Mouse (Mus musculus): ENCODE data around the gene Rufy2. TPM values are rescaled to one million over a fixed set of nuclear protein-coding genes. Genes with fewer than 3 reads are reported as not detected.
"Not testable (repeated sequence)": the region's sequence is repeated elsewhere in the genome, so short reads cannot be mapped to it uniquely, and the experiment has no call there.

Rufy2 gene
- total RNA-seq, 1 experiment from 2014 or later, result 11.3 TPM

- ATAC-seq (replicated peaks in 1 of 2; ENCODE audit: insufficient read depth in 1 of 2, low FRiP score in 2 of 2, low TSS enrichment in 1 of 2, low read depth in 1 of 2, poor library complexity in 2 of 2, severe bottlenecking in 2 of 2), result no peak
Measured at GRCm38 (mm10) chr10:63032267-63032666, 52.2 kb downstream of the Rufy2 start.

DNA sequence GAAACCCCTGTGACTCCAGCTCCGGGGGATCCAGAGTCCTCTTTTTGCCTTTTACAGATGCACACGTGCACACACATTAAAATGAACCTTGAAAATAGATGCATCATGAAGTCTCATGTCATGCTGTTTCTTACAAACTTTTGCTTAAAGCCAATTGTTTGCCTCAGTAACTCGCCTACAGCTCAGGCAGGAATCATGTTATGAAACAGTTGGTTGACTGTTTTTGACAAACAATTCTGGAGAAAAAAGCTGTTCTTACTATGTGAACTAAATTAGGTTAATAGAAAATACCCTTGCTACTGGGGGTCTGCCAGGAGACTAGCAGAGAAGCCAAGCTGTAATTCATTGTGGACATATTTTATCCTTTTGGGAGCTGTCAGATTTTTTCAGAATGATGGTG is 52.9 kb downstream of the Rufy2 start:
- ATAC-seq (replicated peaks in 1 of 2; ENCODE audit: insufficient read depth in 1 of 2, low FRiP score in 2 of 2, low TSS enrichment in 1 of 2, low read depth in 1 of 2, poor library complexity in 2 of 2, severe bottlenecking in 2 of 2), result no peak

DNA sequence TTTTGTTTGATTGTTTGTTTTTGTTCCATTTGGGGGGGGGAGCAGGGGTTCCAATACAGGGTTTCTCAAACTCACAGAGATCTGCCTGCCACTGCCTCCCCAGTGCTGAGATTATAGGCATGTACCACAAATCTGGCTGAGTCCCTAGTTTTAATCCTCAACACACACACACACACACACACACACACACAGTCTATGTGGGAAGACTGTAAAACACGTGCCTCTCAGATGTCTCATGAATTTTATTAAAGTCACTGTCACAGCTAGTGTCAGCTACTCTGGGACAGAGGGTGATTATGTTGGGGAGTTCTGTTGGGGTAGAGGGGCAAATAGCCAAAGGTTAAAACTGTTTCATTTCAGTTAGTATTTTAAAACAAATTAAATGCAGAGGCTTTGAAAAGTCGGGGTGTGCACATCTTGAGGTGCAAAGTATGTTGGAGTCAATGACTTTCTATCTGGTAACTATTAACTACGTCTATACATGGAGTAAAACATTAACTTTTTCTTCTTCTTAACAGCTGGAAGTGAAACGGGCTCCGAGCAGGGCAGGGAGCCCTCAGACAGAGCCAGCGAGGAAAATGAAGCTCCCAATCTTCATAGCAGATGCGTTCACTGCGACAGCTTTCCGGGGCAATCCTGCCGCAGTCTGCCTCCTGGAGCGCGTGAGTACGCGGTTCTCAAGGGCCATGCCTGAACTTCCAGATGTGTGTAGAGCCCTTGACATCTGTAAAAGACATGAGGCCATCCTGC is 58.7 kb downstream of the Rufy2 start:
- ATAC-seq (replicated peaks in 1 of 2; ENCODE audit: insufficient read depth in 1 of 2, low FRiP score in 2 of 2, low TSS enrichment in 1 of 2, low read depth in 1 of 2, poor library complexity in 2 of 2, severe bottlenecking in 2 of 2), result no peak

- ATAC-seq (replicated peaks in 1 of 2; ENCODE audit: insufficient read depth in 1 of 2, low FRiP score in 2 of 2, low TSS enrichment in 1 of 2, low read depth in 1 of 2, poor library complexity in 2 of 2, severe bottlenecking in 2 of 2), result no peak
Measured at GRCm38 (mm10) chr10:63039867-63040628, 60.0 kb downstream of the Rufy2 start.

DNA sequence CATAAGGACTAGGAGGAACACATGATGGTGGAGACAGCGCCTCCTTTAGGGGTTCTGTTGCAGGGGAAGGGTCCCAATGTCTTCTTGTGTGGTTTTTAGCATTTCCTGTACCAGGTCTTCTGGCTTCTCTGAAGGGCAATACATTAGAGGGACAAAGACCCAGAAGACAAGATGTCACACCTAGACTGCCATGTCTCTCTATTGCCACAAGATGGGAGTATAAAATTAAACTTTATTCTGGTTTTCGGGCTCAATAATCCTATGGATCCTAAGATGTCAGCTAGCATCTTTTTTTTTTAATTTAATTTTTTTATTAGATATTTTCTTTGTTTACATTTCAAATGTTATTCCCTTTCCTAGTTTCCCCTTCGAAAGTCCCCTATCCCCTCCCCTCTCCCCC is 63.1 kb downstream of the Rufy2 start:
- ATAC-seq (replicated peaks in 1 of 2; ENCODE audit: insufficient read depth in 1 of 2, low FRiP score in 2 of 2, low TSS enrichment in 1 of 2, low read depth in 1 of 2, poor library complexity in 2 of 2, severe bottlenecking in 2 of 2), result peak in 1 of 2 experiments; percentile 29; a peak in 1 of 4 replicates

DNA sequence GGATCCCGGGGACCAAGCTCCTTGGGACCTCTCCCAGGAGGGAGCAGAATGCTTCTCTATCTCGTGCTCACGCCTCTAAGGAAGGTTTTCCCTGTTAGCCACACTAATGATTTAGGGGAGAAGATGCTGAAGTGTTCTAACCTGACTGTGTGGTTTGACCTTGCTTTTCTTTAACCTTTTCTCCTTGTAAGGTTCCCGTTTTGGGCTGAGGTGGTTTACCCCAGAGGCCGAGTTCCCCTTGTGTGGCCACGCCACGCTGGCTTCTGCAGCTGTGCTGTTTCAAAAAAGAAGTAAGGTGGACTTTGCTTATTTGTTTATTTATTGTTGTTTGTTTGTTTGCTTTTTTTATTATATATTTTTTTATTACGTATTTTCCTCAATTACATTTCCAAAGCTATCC is 67.7 kb downstream of the Rufy2 start:
- peak; percentile 51 to 76; a peak in 3 of 4 replicates for ATAC-seq (replicated peaks in 1 of 2; ENCODE audit: insufficient read depth in 1 of 2, low FRiP score in 2 of 2, low TSS enrichment in 1 of 2, low read depth in 1 of 2, poor library complexity in 2 of 2, severe bottlenecking in 2 of 2)

GRCm38 (mm10) chr10:63049106-63049505 is 69.1 kb downstream of the Rufy2 start:
- ATAC-seq (replicated peaks in 1 of 2; ENCODE audit: insufficient read depth in 1 of 2, low FRiP score in 2 of 2, low TSS enrichment in 1 of 2, low read depth in 1 of 2, poor library complexity in 2 of 2, severe bottlenecking in 2 of 2), result no peak

DNA sequence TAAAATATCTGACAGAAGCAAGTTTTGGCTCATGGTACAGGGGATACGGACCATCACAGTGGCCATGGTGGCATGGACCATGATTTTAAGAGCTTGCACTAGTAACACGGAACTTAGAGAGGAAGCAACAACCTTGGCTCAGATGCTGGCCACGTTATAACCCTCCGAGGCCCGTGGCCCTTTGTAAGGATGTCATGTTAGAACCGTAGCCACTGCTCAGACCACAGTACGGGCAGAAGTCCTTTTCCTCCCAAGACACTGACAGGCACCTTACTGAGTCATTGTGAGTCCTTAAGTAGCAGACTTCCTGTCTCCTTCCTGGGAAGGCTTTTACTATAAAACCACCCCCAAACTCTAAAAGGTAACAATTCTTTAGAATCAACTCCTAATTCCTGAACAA is 71.2 kb downstream of the Rufy2 start:
- ATAC-seq (replicated peaks in 1 of 2; ENCODE audit: insufficient read depth in 1 of 2, low FRiP score in 2 of 2, low TSS enrichment in 1 of 2, low read depth in 1 of 2, poor library complexity in 2 of 2, severe bottlenecking in 2 of 2), result peak; percentile 56 to 73; a peak in 3 of 4 replicates

- no peak for ATAC-seq (replicated peaks in 1 of 2; ENCODE audit: insufficient read depth in 1 of 2, low FRiP score in 2 of 2, low TSS enrichment in 1 of 2, low read depth in 1 of 2, poor library complexity in 2 of 2, severe bottlenecking in 2 of 2)
Measured at GRCm38 (mm10) chr10:63052011-63052410, 72.0 kb downstream of the Rufy2 start.

DNA sequence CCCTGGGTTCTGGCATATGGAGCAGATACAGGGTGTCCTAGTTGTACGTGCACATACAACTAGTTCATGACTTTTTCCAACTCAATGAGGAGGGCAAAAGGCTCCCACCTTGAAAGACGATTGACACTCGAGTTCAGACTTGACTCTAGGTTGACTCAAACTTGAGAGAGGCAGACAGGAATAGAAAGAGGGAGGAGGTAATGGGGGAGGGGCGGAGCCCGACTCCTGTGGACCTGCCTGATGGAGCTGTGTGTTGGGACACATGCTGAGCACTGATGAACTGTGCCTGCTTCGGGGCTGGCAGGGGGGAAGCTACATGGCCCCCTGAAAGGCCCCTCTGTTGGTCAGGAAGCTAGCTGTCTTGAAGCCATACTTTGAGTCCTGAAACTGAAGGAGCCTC is 73.0 kb downstream of the Rufy2 start:
- ATAC-seq (replicated peaks in 1 of 2; ENCODE audit: insufficient read depth in 1 of 2, low FRiP score in 2 of 2, low TSS enrichment in 1 of 2, low read depth in 1 of 2, poor library complexity in 2 of 2, severe bottlenecking in 2 of 2), result no peak

DNA sequence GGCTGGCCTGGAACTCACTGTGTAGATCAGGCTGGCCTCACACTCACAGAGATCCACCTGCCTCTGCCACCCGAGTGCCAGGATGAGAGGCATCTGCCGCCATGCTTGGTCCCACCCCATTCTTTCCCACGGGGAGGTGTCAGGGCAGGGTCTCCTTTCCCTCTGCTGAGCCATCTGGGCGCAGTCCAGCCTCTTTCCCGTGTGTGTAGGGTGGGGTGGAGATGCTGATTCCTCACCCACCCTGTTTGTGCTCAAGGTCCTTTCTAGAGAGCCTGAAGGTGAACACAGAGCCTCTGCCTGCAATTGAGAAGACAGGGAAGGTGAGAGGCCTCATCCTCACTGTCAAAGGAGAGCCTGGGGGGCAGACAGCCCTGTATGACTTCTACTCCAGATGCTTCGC is 74.0 kb downstream of the Rufy2 start:
- not testable (repeated sequence) for ATAC-seq (replicated peaks in 1 of 2; ENCODE audit: insufficient read depth in 1 of 2, low FRiP score in 2 of 2, low TSS enrichment in 1 of 2, low read depth in 1 of 2, poor library complexity in 2 of 2, severe bottlenecking in 2 of 2)

GRCm38 (mm10) chr10:63054586-63054985 is 74.6 kb downstream of the Rufy2 start:
- ATAC-seq (replicated peaks in 1 of 2; ENCODE audit: insufficient read depth in 1 of 2, low FRiP score in 2 of 2, low TSS enrichment in 1 of 2, low read depth in 1 of 2, poor library complexity in 2 of 2, severe bottlenecking in 2 of 2), result no peak

- ATAC-seq (replicated peaks in 1 of 2; ENCODE audit: insufficient read depth in 1 of 2, low FRiP score in 2 of 2, low TSS enrichment in 1 of 2, low read depth in 1 of 2, poor library complexity in 2 of 2, severe bottlenecking in 2 of 2), result no peak
Measured at GRCm38 (mm10) chr10:63056966-63057750, 77.1 kb downstream of the Rufy2 start.

GRCm38 (mm10) chr10:63059862-63060261 is 79.8 kb downstream of the Rufy2 start, which contains the start of gene Pbld1:
Gene Pbld1, plus strand, starts transcription at chr10:63060162.
- no peak for ATAC-seq (replicated peaks in 1 of 2; ENCODE audit: insufficient read depth in 1 of 2, low FRiP score in 2 of 2, low TSS enrichment in 1 of 2, low read depth in 1 of 2, poor library complexity in 2 of 2, severe bottlenecking in 2 of 2)

- ATAC-seq (replicated peaks in 1 of 2; ENCODE audit: insufficient read depth in 1 of 2, low FRiP score in 2 of 2, low TSS enrichment in 1 of 2, low read depth in 1 of 2, poor library complexity in 2 of 2, severe bottlenecking in 2 of 2), result peak; percentile 17 to 44; a peak in 1 of 4 replicates
Measured at GRCm38 (mm10) chr10:63060406-63060805, 80.4 kb downstream of the Rufy2 start.

DNA sequence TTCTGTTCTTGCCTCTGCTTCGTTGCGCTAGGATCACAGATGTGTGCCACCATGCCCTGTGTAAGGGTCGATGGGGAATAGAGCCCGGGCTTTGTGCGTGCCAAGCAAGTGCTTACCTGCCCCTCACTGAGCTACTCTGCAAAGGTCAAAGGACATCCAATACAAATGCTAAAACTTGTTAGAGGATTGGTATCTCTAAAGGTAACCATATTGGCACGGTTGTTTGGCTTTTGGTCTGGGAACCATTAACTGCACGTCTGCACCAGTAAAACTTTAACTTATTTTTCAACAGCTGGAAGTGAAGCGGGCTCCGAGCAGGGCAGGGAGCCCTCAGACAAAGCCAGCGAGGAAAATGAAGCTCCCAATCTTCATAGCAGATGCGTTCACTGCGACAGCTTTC is 81.2 kb downstream of the Rufy2 start:
- no peak for ATAC-seq (replicated peaks in 1 of 2; ENCODE audit: insufficient read depth in 1 of 2, low FRiP score in 2 of 2, low TSS enrichment in 1 of 2, low read depth in 1 of 2, poor library complexity in 2 of 2, severe bottlenecking in 2 of 2)

DNA sequence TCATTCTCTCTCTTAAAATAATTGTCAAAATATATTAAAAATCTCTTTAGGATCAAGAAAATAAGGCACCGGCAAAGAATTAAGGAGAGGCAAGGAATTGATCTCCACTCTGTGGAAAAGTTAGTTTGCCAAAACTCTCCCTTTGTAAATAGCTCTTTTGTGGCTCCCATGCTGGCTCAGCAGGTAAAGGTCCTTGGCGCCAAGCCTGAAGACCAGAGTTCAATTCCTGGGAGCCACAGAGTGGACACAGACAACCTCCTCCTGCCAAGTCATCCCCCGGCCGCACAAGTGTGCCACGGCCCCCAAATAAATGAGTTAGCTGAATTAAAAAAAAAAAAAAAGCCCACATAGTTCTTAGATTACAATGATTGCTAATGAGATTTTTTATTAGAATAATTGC is 82.7 kb downstream of the Rufy2 start:
- no peak for ATAC-seq (replicated peaks in 1 of 2; ENCODE audit: insufficient read depth in 1 of 2, low FRiP score in 2 of 2, low TSS enrichment in 1 of 2, low read depth in 1 of 2, poor library complexity in 2 of 2, severe bottlenecking in 2 of 2)

DNA sequence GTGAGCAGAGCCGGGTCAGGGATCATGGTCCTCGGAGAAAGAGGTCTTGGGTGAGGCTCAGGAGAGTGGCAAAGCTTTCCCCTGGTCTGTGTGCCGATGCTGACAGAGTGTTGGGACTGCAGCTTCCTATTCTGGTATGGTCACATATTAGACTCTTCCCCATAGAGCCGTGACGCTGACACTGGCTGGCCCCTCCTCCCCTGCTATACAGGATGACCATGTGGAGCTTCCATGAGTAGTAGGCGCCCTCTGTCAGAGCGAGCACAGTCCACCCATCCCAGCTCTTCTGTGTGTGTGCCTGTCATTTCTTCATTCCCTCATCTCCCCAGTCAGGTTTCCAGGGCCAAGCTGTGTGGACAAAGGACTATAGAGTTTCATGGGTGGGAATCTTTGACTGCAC is 83.3 kb downstream of the Rufy2 start:
- no peak for ATAC-seq (replicated peaks in 1 of 2; ENCODE audit: insufficient read depth in 1 of 2, low FRiP score in 2 of 2, low TSS enrichment in 1 of 2, low read depth in 1 of 2, poor library complexity in 2 of 2, severe bottlenecking in 2 of 2)
